Mouse (Mus musculus) cortical plate, adult 2 months (tissue): ENCODE measurements at regions not wholly inside any gene's neighbourhood (a gene's known extent, or its start where the extent isn't known, plus 50 kb on each side); places are given as distances from the start of the nearest gene placed in this dataset.

Experiments used
- CTCF ChIP-seq: fragments of 200-500 bp; IDR thresholded peaks from 2 replicates; pipeline ENCODE4 v1.5.1; 2011; ENCODE audit warnings: mild to moderate bottlenecking, control low read depth, low read length; ENCODE audit not compliant: insufficient read depth; ENCODE audit errors: extremely low read depth
- POLR2A ChIP-seq: fragments of 200-500 bp; IDR thresholded peaks from 2 replicates; pipeline ENCODE4 v1.6.1; 2011; ENCODE audit warnings: mild to moderate bottlenecking, low read length, control low read depth; ENCODE audit not compliant: insufficient read depth; ENCODE audit errors: extremely low read depth

DNA sequence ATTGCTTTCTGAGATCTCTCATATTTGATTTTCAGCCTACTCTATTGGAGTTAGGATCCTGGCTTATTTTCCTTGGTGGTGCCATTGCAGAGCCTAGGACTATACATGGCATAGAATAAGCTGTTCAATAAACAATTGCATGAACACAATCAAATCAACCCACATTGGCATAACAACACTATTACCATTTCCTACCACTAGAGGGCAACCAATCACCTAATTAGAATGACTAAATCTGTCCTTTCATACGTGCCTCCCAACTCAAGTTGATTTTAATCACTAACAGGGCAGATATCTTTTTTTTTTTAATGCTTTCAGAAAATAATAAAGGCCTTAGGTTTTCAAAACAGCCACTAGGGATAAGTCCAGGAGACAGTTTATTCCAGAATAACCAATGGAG, 75.6 kb upstream of the Tmem260 start:
- TF ChIP-seq CTCF (no peak), POLR2A (no peak)
